Mouse (Mus musculus): ENCODE data around the gene Calml4. TPM values are rescaled to one million over a fixed set of nuclear protein-coding genes. Genes with fewer than 3 reads are reported as not detected.
A peak's percentile ranks its signal among the peaks of the same experiment; 100 is the strongest.

Gene Calml4
- polyA plus RNA-seq (2015; fragmentation: Nextera tagmentation; extraction: Ambion mirVana) = 1.8 TPM in 2 replicates

- Histone ChIP-seq H3K27ac (peak within 1 kb of the TSS; percentile 8; the same call in 1 of the 2 replicates), H3K4me1 (replicated peaks) (peaks cover 19% of the 10 kb centered on the region), H3K27me3 (no peaks in the 10 kb centered on the region), H3K36me3 (no peaks in the 10 kb centered on the region), H3K9me3 (replicated peaks) (no peaks in the 10 kb centered on the region), H3K4me2 (no peak within 1 kb of the TSS), H3K4me3 (replicated peaks) (no peak within 1 kb of the TSS), H3K9ac (no peak within 1 kb of the TSS)
- DNase-seq = no peak
- 61% methylated on average over 18 of the region's 20 CpGs for WGBS (ENCODE audit: insufficient replicate concordance)
- no peak for ATAC-seq (ENCODE audit: low read depth)
Measured at GRCm38 (mm10) chr9:62857719-62858261, at the start of gene Calml4. Calml4 (plus strand) TSS chr9:62858080.

GRCm38 (mm10) chr9:62810095-62810494 is 47.8 kb upstream of the Calml4 start:
- Histone ChIP-seq H3K27me3 (no peaks in the 10 kb centered on the region), H3K36me3 (0 out of 2 replicates have a peak, but pooled peaks cover 10% of the 10 kb centered on the region), H3K9me3 (replicated peaks) (no peaks in the 10 kb centered on the region), H3K4me3 (replicated peaks) (peak overlapping the region; percentile 87), H3K4me1 (replicated peaks) (peaks cover 55% of the 10 kb centered on the region), H3K4me2 (peak overlapping the region; percentile 92), H3K9ac (peak overlapping the region; percentile 97), H3K27ac (peak overlapping the region; percentile 93)
- no peak for ATAC-seq (ENCODE audit: low read depth)
- DNase-seq = no peak
- WGBS (ENCODE audit: insufficient replicate concordance) = 11% methylated on average over 8 of the region's 8 CpGs

GRCm38 (mm10) chr9:62810543-62811515 is 47.1 kb upstream of the Calml4 start:
- DNase-seq = peak; percentile 63
- under 1% methylated on average over 58 of the region's 58 CpGs for WGBS (ENCODE audit: insufficient replicate concordance)
- peaks cover 50% of the 10 kb centered on the region for H3K4me1 ChIP-seq (replicated peaks)

GRCm38 (mm10) chr9:62811516-62812121 is 46.3 kb upstream of the Calml4 start, which contains the start of gene Fem1b:
Fem1b (minus strand) TSS chr9:62811934.
- peak; percentile 82 for ATAC-seq (ENCODE audit: low read depth)
- under 1% methylated on average over 65 of the region's 68 CpGs for WGBS (ENCODE audit: insufficient replicate concordance)

More at GRCm38 (mm10) chr9:62810543-62811515, 47.1 kb upstream of the Calml4 start:
- Histone ChIP-seq H3K36me3 (0 out of 2 replicates have a peak, but pooled peaks cover 7% of the 10 kb centered on the region), H3K27ac (peak overlapping the region; percentile 93), H3K27me3 (no peaks in the 10 kb centered on the region), H3K4me3 (replicated peaks) (peak overlapping the region; percentile 87), H3K9ac (peak overlapping the region; percentile 97), H3K9me3 (replicated peaks) (no peaks in the 10 kb centered on the region), H3K4me2 (peak overlapping the region; percentile 92)
- ATAC-seq (ENCODE audit: low read depth) = peak; percentile 73

GRCm38 (mm10) chr9:62812216-62813049 is 45.4 kb upstream of the Calml4 start:
- Histone ChIP-seq H3K27me3 (no peaks in the 10 kb centered on the region), H3K27ac (peak overlapping the region; percentile 93), H3K4me2 (peak overlapping the region; percentile 92), H3K9me3 (replicated peaks) (no peaks in the 10 kb centered on the region), H3K4me1 (replicated peaks) (peaks cover 43% of the 10 kb centered on the region), H3K9ac (peak overlapping the region; percentile 97), H3K4me3 (replicated peaks) (peak overlapping the region; percentile 87), H3K36me3 (0 out of 2 replicates have a peak, but pooled peaks cover 5% of the 10 kb centered on the region)
- no peak for DNase-seq
- no peak for ATAC-seq (ENCODE audit: low read depth)
- 25% methylated on average over 14 of the region's 14 CpGs for WGBS (ENCODE audit: insufficient replicate concordance)

More at GRCm38 (mm10) chr9:62811516-62812121, 46.3 kb upstream of the Calml4 start, which contains the start of gene Fem1b:
- Histone ChIP-seq H3K9me3 (replicated peaks) (no peaks in the 10 kb centered on the region), H3K4me3 (replicated peaks) (peak within 1 kb of the TSS; percentile 87), H3K4me1 (replicated peaks) (peaks cover 50% of the 10 kb centered on the region), H3K27ac (peak within 1 kb of the TSS; percentile 93), H3K36me3 (0 out of 2 replicates have a peak, but pooled peaks cover 5% of the 10 kb centered on the region), H3K27me3 (no peaks in the 10 kb centered on the region), H3K4me2 (peak within 1 kb of the TSS; percentile 92), H3K9ac (peak within 1 kb of the TSS; percentile 97)
- DNase-seq = peak; percentile 82

GRCm38 (mm10) chr9:62814751-62815150 is 43.1 kb upstream of the Calml4 start:
- no peak for DNase-seq
- 61% methylated on average over 2 of the region's 2 CpGs for WGBS (ENCODE audit: insufficient replicate concordance)
- no peaks in the 10 kb centered on the region for H3K27me3 ChIP-seq

GRCm38 (mm10) chr9:62816323-62817098 is 41.4 kb upstream of the Calml4 start:
- Histone ChIP-seq H3K27me3 (no peaks in the 10 kb centered on the region), H3K36me3 (no peaks in the 10 kb centered on the region), H3K4me1 (replicated peaks) (peaks cover 25% of the 10 kb centered on the region), H3K9ac (no peak overlapping the region), H3K4me3 (replicated peaks) (no peak overlapping the region), H3K27ac (no peak overlapping the region), H3K9me3 (replicated peaks) (no peaks in the 10 kb centered on the region), H3K4me2 (no peak overlapping the region)
- 61% methylated on average over 9 of the region's 9 CpGs for WGBS (ENCODE audit: insufficient replicate concordance)
- DNase-seq (no peak), ATAC-seq (ENCODE audit: low read depth) (no peak)

More at GRCm38 (mm10) chr9:62814751-62815150, 43.1 kb upstream of the Calml4 start:
- H3K9me3 ChIP-seq (replicated peaks) = no peaks in the 10 kb centered on the region
- H3K4me3 ChIP-seq (replicated peaks) = no peak overlapping the region
- no peaks in the 10 kb centered on the region for H3K36me3 ChIP-seq
- H3K27ac ChIP-seq = peak overlapping the region; percentile 76
- H3K4me2 ChIP-seq = no peak overlapping the region
- ATAC-seq (ENCODE audit: low read depth) = no peak
- no peak overlapping the region for H3K9ac ChIP-seq
- peaks cover 31% of the 10 kb centered on the region for H3K4me1 ChIP-seq (replicated peaks)

- H3K27ac ChIP-seq = no peak overlapping the region
- 45% methylated on average over 12 of the region's 12 CpGs for WGBS (ENCODE audit: insufficient replicate concordance)
- no peak for ATAC-seq (ENCODE audit: low read depth)
Measured at GRCm38 (mm10) chr9:62817099-62817571, 40.7 kb upstream of the Calml4 start.

GRCm38 (mm10) chr9:62817828-62818614 is 39.9 kb upstream of the Calml4 start:
- ATAC-seq (ENCODE audit: low read depth) (no peak), DNase-seq (no peak)
- H3K4me3 ChIP-seq (replicated peaks) = no peak overlapping the region
- WGBS (ENCODE audit: insufficient replicate concordance) = 62% methylated on average over 4 of the region's 4 CpGs
- H3K9ac ChIP-seq = 0 out of 2 replicates have a peak overlapping the region, but pooled peaks have one; percentile 17
- H3K36me3 ChIP-seq = no peaks in the 10 kb centered on the region
- H3K27ac ChIP-seq = no peak overlapping the region
- H3K9me3 ChIP-seq (replicated peaks) = no peaks in the 10 kb centered on the region
- peaks cover 14% of the 10 kb centered on the region for H3K4me1 ChIP-seq (replicated peaks)
- H3K4me2 ChIP-seq = no peak overlapping the region
- no peaks in the 10 kb centered on the region for H3K27me3 ChIP-seq

More at GRCm38 (mm10) chr9:62817099-62817571, 40.7 kb upstream of the Calml4 start:
- H3K9ac ChIP-seq = no peak overlapping the region
- DNase-seq = no peak
- peaks cover 22% of the 10 kb centered on the region for H3K4me1 ChIP-seq (replicated peaks)
- H3K9me3 ChIP-seq (replicated peaks) = no peaks in the 10 kb centered on the region
- H3K27me3 ChIP-seq = no peaks in the 10 kb centered on the region
- no peaks in the 10 kb centered on the region for H3K36me3 ChIP-seq
- no peak overlapping the region for H3K4me2 ChIP-seq
- H3K4me3 ChIP-seq (replicated peaks) = no peak overlapping the region
